In genomic region chr3:66295236-66295635, GRCm38 (mm10) we compare ENCODE assay signal across 16 mouse cellular contexts. TPM values are rescaled to one million over a fixed set of nuclear protein-coding genes. Genes with fewer than 3 reads are reported as not detected.
A peak's percentile ranks its signal among the peaks of the same experiment; 100 is the strongest.
DNase-seq lines count a peak whose midpoint lies in the region; ATAC-seq and TF ChIP-seq lines count a peak whose summit lies in the region.
"Had no signal": no experiment of that assay in that cellular context is flagged by ENCODE, and none has a peak within 500 bp of the region (broad histone marks: within the 10 kb centered on the region; RNA-seq: fewer than 3 reads in every experiment).

No protein-coding gene starts in this region.

- WGBS in kidney, adult 2 months: 42% methylated on average over 9 of the region's 9 CpGs
- WGBS in forebrain, embryonic 16.5 days: 11% methylated on average over 9 of the region's 9 CpGs
- WGBS in midbrain, embryonic 12.5 days: 17% methylated on average over 9 of the region's 9 CpGs
- WGBS in intestine, embryonic 16.5 days: 80% methylated on average over 9 of the region's 9 CpGs

- no peak for DNase-seq in kidney, adult 2 months
- no peak for DNase-seq in kidney, adult 9 months
- peak; percentile 59 for DNase-seq in brain, embryonic 14.5 days (ENCODE audit: low read depth)
- DNase-seq in gastrocnemius, postnatal 10 days: no peak
- DNase-seq in adipocyte (ENCODE audit: low spot score): no peak
- DNase-seq: adrenal gland, postnatal 10 days; gastrocnemius, postnatal 25 days; lung, postnatal 36 days; spleen, adult 18-20 months had no signal

- H3K4me1 ChIP-seq in kidney, adult 2 months (ENCODE audit: control insufficient read depth, insufficient read depth, low read length): peaks cover 13% of the 10 kb centered on the region; the same call in 1 of the 2 replicates
- H3K4me1 ChIP-seq in forebrain, embryonic 16.5 days (replicated peaks; ENCODE audit: control insufficient read depth, insufficient read depth, low read length): peaks cover 9% of the 10 kb centered on the region
- H3K4me1 ChIP-seq in midbrain, embryonic 12.5 days: peaks cover 26% of the 10 kb centered on the region
- no peaks in the 10 kb centered on the region; the same call in 1 of the 2 replicates for H3K4me1 ChIP-seq in intestine, embryonic 16.5 days (ENCODE audit: control insufficient read depth, insufficient read depth, low read length)

- no peak for TF ChIP-seq POLR2A in kidney, adult 2 months (IDR thresholded peaks at IDR 0.05; ENCODE audit: low read depth, low read length)
- TF ChIP-seq POLR2A in brain, embryonic 14.5 days (IDR thresholded peaks at IDR 0.05; ENCODE audit: borderline replicate concordance, extremely low read depth, insufficient read depth, insufficient read length, poor library complexity, severe bottlenecking): no peak

- TF ChIP-seq CTCF in kidney, adult 2 months (conservative IDR thresholded peaks at IDR 0.05; ENCODE audit: insufficient read depth, insufficient read length, low read depth, low read length): no peak
- no peak for TF ChIP-seq CTCF in brain, embryonic 14.5 days (IDR thresholded peaks at IDR 0.05; ENCODE audit: borderline replicate concordance, extremely low read depth, insufficient read depth, insufficient read length)

- H3K4me3 ChIP-seq in kidney, adult 2 months (ENCODE audit: insufficient read depth, low read depth, low read length): peak overlapping the region; percentile 56
- peak overlapping the region; percentile 14; the same call in 1 of the 2 replicates for H3K4me3 ChIP-seq in forebrain, embryonic 16.5 days (replicated peaks; ENCODE audit: low read length)
- H3K4me3 ChIP-seq in midbrain, embryonic 12.5 days: no peak overlapping the region
- H3K4me3 ChIP-seq in intestine, embryonic 16.5 days (ENCODE audit: low read length): no peak overlapping the region
- H3K4me3 ChIP-seq: embryonic facial prominence, embryonic 13.5 days; heart, embryonic 12.5 days; myocyte had no signal

- H3K9me3 ChIP-seq in forebrain, embryonic 16.5 days (ENCODE audit: control insufficient read depth, low read length): no peaks in the 10 kb centered on the region
- no peaks in the 10 kb centered on the region for H3K9me3 ChIP-seq in midbrain, embryonic 12.5 days
- no peaks in the 10 kb centered on the region for H3K9me3 ChIP-seq in intestine, embryonic 16.5 days (ENCODE audit: control insufficient read depth, low read length)
- H3K9me3 ChIP-seq: embryonic facial prominence, embryonic 13.5 days had no signal

- no peak overlapping the region for H3K4me2 ChIP-seq in forebrain, embryonic 16.5 days (ENCODE audit: low read length)
- H3K4me2 ChIP-seq in midbrain, embryonic 12.5 days (replicated peaks): peak overlapping the region; percentile 41; the same call in 1 of the 2 replicates
- H3K4me2 ChIP-seq in intestine, embryonic 16.5 days (ENCODE audit: low read depth, low read length): no peak overlapping the region
- H3K4me2 ChIP-seq: embryonic facial prominence, embryonic 13.5 days; heart, embryonic 12.5 days had no signal

- H3K9ac ChIP-seq in forebrain, embryonic 16.5 days (replicated peaks; ENCODE audit: low read depth, low read length): no peak overlapping the region
- no peak overlapping the region for H3K9ac ChIP-seq in midbrain, embryonic 12.5 days (replicated peaks)
- H3K9ac ChIP-seq in intestine, embryonic 16.5 days (ENCODE audit: low read depth, low read length): no peak overlapping the region
- H3K9ac ChIP-seq: embryonic facial prominence, embryonic 13.5 days; heart, embryonic 12.5 days; liver, embryonic 14.5 days had no signal

- H3K27me3 ChIP-seq in kidney, adult 2 months (replicated peaks; ENCODE audit: control insufficient read depth, insufficient read depth, low read length): no peaks in the 10 kb centered on the region
- no peaks in the 10 kb centered on the region for H3K27me3 ChIP-seq in forebrain, embryonic 16.5 days (replicated peaks; ENCODE audit: control insufficient read depth, insufficient read depth, low read length)
- H3K27me3 ChIP-seq in midbrain, embryonic 12.5 days: no peaks in the 10 kb centered on the region
- H3K27me3 ChIP-seq in intestine, embryonic 16.5 days (replicated peaks; ENCODE audit: control insufficient read depth, insufficient read depth, low read length): no peaks in the 10 kb centered on the region
- H3K27me3 ChIP-seq: embryonic facial prominence, embryonic 13.5 days; heart, embryonic 12.5 days had no signal

- H3K36me3 ChIP-seq in kidney, adult 2 months (ENCODE audit: control insufficient read depth, insufficient read depth, low read length): no peaks in the 10 kb centered on the region
- no peaks in the 10 kb centered on the region for H3K36me3 ChIP-seq in forebrain, embryonic 16.5 days (ENCODE audit: control insufficient read depth, insufficient read depth)
- H3K36me3 ChIP-seq in midbrain, embryonic 12.5 days: no peaks in the 10 kb centered on the region
- no peaks in the 10 kb centered on the region for H3K36me3 ChIP-seq in intestine, embryonic 16.5 days (ENCODE audit: control insufficient read depth, insufficient read depth, low read length)
- H3K36me3 ChIP-seq: embryonic facial prominence, embryonic 13.5 days; heart, embryonic 12.5 days had no signal

- ATAC-seq in forebrain, embryonic 16.5 days: no peak; the same call in 1 of the 2 replicates
- ATAC-seq in midbrain, embryonic 12.5 days (ENCODE audit: low FRiP score, low read depth): peak; percentile 67; the same call in 1 of the 2 replicates
- no peak for ATAC-seq in intestine, embryonic 16.5 days

- H3K27ac ChIP-seq in kidney, adult 2 months (ENCODE audit: insufficient read depth, low read depth, low read length): peak overlapping the region; percentile 85
- no peak overlapping the region for H3K27ac ChIP-seq in forebrain, embryonic 16.5 days (ENCODE audit: low read length)
- H3K27ac ChIP-seq in midbrain, embryonic 12.5 days (replicated peaks): peak overlapping the region; percentile 75
- no peak overlapping the region for H3K27ac ChIP-seq in intestine, embryonic 16.5 days (ENCODE audit: low read length)
- H3K27ac ChIP-seq: embryonic facial prominence, embryonic 13.5 days; liver, embryonic 14.5 days had no signal

RNA-seq across cellular contexts. Expression of gene Veph1, which starts 1.4 kb away (rescaled TPM):
- polyA plus RNA-seq in kidney, adult 2 months (2012; rRNA removed): 7.1 and 7.7 TPM in 2 replicates
- 2.1 and 3.3 TPM in 2 replicates for polyA plus RNA-seq in brain, embryonic 14.5 days (2012; rRNA removed)
- polyA plus RNA-seq in forebrain, embryonic 16.5 days (2015; fragmentation: Nextera tagmentation; extraction: Ambion mirVana): 9.2 and 12.3 TPM in 2 replicates
- polyA plus RNA-seq in midbrain, embryonic 12.5 days (2016; fragmentation: Nextera tagmentation; extraction: Ambion mirVana): 18.1 and 18.7 TPM in 2 replicates
- under 1 TPM in 1 of 2 experiments, not detected in 1; 0.07 TPM for total RNA-seq in gastrocnemius, postnatal 10 days (2021)
- 0.15 and 0.28 TPM in 2 replicates for polyA plus RNA-seq in intestine, embryonic 16.5 days (2015; fragmentation: Nextera tagmentation; extraction: Ambion mirVana)
- total RNA-seq: gastrocnemius, postnatal 25 days had no signal
- polyA plus RNA-seq: myocyte had no signal

Comparison
In these comparisons a context has a peak if more than half of its experiments do, and no peak if none do; other contexts are left out.
1. H3K27ac ChIP-seq: peak in kidney, adult 2 months (single experiment) and midbrain, embryonic 12.5 days (single experiment); none in forebrain, embryonic 16.5 days (single experiment) and intestine, embryonic 16.5 days (single experiment).
2. H3K4me3 ChIP-seq: peak in kidney, adult 2 months (single experiment) and forebrain, embryonic 16.5 days (single experiment); none in midbrain, embryonic 12.5 days (single experiment) and intestine, embryonic 16.5 days (single experiment).